Mouse (Mus musculus) cerebellum, postnatal 4 days (tissue): ENCODE data around the gene Poc1b.
A peak's percentile ranks its signal among the peaks of the same experiment; 100 is the strongest.

Source experiments
- DNase-seq, 2 experiments: peaks; one replicate each; pipeline ENCODE4 v3.0.0; 2022; ENCODE audit warnings: low spot score in 2 of 2, mixed read lengths in 1 of 2

Gene Poc1b

DNA sequence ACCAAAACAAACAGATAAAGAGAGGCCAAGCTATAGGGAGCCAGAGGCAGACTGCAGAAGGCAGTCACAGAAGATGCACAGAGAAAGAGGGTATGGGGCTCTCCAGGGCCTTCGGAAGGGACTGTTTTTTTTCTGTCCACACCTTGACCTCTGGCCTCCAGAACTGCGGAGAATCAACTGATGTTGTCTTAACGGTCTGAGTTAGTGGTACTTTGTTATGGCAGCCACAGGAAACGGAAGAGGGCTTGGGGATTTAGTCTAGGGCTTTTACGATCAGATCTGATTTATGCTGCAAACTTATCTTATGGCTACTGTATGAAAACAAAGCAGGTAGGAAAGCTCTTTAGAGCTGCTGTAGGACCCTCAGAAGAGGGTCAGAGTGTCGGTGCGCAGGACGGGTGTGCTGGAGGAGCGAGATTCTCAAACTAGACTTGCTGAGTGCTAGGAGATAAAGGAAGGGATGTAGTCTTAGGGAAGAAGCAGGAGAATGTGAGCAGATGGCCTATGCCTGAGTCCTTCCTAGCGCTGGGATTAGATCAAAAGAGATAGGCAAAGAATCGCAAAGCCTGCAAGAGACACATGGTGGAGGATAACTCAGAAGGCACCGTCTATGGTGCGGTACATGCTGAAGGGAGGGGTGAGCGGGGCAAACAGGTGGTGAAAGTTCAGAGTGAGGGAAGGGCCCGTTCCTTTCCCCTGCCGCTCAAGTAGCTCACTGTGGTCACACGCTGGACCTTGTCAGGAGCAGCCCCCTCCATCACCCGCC, 8.8 kb downstream of the Poc1b start:
- no peak for DNase-seq

DNA sequence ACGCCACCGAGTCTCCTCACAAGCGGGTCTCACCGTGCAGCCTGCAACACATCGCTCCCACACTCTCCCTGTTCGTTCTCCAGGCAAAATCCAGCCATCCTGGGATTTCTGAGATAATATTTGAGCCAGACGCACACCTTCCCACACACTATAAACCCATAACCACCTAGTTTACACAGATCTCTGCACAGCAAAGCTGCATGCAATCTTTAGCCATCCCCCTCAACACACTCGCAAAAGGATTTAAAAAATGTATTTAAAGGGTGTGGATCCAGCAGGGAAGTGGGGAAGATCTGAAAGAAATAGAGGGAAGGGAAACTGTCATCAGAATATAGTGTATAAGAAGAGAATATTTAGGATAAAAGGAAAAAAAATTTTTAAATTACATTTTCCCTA, 9.4 kb downstream of the Poc1b start:
- no peak for DNase-seq

DNA sequence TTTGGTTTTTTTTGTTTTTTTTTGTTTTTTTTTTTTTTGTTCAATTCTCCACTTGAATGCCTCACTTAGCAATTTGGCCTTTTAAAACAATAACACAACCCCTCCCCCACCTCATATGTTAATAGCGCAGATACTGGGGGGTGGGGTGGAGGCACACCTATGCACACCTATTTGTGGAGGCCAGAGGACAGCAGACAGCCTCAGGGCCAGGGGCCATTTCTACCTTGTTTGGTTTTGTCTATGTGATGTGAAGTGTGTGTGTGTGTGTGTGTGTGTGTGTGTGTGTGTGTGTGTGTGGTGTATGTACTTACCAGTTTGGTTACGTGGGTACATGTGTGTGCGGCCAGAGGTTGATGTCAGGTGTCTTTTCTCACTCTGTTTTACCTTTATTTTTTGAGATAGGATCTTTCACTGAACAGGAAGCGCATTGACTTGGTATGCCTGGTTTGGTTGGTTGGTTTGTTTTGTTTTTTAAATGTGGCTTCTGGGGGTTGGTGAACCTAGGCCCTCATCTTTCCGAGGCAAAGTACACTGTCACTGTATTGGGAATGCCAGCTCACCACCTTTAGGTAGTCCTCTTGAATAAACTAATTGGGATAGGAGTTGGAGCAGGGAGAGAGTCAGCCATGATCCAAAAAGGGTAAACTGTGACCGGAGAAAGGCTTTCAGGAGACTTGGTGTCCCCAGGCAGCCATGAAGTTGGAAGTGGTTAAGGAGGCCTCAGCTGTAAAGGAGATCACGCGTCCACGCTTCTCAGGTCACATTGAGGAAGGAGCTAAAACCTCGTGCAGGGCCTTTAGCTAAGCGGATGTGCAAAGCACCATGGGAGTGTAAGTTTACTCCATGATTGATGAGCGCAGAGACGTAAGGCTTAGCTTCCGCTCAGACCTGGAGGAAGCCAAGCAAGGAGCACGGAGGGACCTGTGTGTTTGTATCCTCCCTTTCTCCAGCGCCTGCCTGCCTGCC, 10.1 kb downstream of the Poc1b start:
- no peak for DNase-seq

DNA sequence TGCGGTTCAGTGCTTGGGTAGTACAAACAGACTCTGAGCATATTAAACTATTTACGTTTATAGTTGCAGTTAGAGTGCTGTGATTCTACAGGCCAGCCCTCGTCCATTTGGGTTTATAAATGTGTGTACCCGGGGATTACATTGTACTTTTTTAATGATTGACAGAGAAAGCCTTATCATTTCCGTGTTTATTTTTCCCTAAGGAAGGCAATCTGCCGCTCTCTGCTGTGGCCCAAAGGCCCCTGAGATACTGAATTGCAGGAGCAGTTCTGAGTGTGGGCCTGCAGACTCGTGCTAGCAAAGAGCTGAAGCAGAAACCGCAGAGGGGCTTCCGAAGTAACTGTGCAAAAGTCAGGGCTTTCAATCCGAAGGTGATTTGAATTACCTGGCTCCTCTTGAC, 11.0 kb downstream of the Poc1b start:
- no peak for DNase-seq

DNA sequence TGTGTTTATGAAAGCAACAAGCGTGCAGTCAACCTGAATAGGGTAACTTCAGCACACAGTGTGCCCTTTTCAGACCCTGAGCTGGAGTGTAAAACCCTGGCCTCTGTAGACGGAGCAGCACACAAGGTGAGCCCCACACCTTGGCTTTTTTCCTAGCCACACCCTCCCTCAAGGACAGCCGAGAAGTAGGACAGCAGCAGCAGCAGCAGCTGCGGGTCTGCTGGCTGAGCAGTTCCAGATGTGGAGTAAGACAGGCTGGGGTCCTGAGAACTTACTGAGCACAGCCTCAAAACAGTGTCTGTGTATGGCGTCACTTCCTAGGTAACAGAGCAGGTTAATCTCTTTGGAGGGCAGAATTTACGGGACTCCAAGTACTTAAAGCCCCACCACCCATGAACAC, 11.9 kb downstream of the Poc1b start:
- DNase-seq, result no peak

DNA sequence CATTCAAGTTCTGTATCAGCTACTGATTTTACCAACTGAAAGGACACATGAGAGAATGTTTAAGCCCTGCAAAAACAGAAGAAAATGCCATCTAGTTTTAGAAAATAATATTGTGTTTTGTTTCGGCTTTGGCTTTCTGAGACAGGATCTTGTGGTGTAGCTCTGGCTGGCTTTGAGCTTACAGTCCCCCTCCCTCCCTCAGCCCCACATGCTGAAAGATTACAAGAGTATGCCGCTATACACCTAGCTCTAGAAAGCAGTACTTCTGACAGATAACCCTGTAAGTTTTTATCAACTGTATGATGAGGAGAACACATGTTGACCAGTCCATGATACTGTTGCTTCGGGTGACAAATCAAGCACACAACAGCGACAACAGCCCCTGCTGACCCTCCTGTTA, 12.6 kb downstream of the Poc1b start:
- DNase-seq, result no peak

DNA sequence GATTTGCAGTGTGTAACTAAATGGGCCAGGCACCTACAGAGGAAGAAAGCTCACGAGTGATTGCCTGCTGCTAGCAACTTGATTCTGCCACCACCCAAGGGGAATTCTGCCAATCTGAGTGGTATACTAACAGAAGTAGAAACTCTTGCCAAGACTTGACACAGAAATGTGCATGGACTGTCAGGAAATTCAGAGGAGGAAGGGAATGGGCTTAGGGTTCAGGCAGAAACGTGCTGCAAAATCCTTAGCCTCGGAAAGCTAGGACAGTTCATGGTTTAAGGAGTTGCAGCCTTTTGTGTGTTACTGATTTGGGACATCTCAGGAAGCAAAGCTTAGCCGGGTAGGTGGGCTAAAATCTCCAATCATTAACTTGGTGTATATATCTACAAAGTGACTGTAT, 19.4 kb downstream of the Poc1b start, which contains the start of gene Phxr2:
Gene Phxr2 (minus strand): TSS at position 101 of the 400 bp plus-strand sequence.
- DNase-seq, result no peak

DNA sequence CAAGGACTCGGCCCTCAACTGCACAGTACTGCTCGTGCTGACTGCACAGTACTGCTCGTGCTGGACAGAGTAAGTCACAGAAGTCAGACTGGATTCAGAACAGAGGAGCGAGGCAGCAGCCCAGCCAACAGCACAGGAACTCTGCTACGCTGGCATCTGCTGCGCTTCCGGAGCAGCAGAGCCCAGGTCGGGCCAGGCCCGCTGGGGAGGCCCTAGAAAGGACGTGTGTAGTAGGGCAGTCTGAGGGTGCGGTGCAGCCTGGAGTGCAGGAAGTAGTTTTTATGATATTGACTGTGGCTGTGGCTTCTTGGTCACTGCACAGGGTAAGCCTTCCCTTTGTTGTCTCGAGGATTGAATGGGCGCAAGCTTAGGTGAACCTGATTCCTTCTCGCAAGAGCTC, 20.1 kb downstream of the Poc1b start:
- DNase-seq, result no peak

DNA sequence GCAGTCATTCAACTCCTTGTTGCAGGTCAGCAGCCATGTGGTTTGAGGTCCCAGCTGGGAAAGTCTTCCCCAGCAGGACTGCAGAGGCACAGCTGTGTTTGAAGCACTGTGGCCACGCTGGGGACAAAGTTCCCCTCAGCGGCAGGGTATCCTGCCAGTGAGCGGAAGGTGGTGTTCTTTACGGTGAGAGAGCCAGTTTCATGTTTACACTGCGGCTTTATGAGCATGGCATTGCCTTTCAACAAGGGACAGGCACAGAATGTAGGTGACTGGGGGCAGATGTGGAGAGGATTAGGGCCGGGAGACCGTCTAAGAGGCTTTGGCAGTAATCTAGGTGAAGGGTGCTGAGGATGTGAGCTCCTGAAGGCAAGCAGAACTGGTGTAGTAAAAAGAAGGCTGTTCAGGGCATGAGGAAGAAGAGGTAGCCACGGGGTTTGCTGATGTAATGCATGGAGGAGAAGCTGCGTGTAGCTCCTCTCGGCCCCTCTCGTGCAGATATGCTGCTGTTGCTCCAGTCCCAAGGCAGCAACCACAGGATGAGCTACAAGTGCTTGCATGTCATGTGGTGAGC, 20.9 kb downstream of the Poc1b start:
- no peak for DNase-seq

DNA sequence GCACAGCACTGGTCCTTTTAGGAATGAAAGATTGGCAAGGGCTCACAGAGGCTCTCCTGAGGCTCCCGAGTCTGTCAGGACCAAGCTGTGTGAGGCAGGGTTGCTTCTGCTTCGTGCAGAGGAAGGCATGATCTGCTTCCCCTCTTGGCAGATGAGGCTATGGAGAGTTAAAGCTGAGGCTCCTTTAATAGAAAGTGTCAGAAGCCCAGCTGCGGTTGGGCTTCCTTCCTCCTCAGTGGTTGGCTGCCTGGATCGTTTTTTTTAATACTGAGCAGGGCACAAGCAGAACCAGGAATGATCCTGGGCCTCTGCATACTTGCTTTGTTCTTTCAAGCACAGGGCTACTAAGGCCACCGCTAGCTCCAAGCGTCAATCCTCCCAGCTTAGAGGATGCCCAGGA, 23.8 kb downstream of the Poc1b start:
- DNase-seq, result no peak

DNA sequence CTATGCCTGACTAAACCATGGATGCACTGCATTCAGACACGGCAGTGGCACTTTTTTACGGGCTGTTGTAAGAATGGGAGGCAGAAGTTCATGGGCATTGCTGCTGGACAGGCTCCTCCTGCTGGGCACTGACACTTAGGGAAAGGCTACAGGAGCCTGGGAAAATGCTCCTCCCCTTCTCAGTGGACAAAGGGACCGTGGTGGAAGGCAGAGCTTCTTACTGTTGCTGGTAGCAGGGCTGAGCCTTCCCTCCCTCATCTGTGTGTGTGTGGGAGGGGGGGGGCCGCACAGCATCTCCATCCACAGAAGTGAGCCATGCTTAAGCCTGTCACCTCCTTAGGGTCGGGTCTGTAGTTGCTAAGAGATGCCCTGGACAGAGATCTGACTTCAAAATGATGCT, 24.5 kb downstream of the Poc1b start:
- DNase-seq, result no peak

DNA sequence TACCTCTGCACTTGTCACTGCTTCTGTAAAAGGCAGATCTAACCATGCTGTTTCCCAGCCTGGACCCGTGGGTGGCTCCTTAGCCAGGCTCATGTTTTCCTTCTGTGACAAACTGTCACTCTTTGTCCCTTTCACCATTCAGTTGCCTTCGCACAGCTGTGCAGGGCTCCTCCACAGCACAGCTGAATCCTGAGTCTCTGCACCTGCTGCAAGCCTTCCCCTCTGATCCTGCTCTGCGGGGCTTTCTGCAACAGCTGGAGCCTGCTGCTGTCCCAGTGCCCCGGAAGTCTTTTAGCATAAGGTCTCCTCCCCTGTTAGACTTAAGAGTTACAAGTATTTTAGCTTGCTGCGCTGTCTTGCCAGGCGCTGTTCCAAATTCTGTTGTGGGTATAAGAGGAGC, 25.4 kb downstream of the Poc1b start:
- no peak for DNase-seq

DNA sequence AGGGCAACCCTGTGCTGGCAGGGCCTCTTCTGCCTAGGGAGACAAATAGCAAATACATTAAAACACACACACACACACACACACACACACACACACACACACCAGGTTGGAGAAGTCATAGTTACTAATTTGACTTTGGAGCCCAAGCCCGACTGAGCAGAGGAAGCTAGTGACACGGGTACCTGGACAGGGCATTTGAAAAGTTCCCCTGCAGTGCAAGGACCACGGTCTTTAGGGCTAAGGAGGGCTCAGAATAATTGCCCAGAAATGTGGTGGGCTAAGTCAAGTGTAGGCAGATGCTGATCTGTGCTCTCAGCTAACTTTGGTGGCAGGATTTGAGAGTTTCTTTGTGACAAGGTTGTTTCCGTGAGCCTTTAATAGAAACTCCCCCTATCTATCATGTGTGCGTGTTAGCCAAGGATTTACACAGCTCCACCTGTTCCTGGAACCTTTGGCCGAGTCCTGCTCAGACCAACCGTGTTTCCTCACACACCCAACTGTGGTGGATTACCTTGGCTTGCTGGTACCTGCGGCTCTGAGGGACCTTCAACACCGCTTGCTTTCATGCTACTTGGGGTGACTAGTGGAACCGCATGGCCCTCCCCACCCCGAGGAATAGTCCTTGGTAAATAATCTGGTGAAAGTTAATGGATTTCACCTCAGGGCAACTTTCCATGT, 25.9 kb downstream of the Poc1b start:
- DNase-seq, result no peak

DNA sequence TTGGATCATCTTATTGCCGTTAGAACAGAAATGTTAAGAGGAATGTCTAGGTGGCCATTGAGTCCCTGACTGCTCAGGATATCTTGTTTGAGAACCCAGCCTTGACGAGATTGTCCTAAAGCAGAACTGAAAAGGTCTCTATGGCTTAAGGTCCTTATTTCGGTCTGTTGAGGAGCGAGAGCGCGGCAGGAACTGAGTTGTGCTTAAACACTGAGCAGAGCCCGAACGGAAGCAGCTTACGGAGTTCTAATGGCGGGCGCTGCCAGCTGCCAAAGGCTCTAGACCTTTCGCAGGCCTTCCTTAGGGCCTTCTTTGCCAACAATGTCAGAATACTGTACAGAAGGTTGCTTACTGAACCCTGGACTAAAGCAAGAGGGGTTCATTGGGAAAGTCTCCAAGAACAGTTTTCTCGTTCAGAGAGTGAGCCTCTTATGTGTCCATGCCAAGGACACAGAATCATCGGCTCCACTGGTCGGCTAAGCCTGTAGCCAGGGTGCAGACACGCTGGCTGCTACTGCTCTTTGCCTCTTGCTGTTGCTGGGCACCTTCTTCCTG, 26.6 kb downstream of the Poc1b start:
- no peak for DNase-seq

DNA sequence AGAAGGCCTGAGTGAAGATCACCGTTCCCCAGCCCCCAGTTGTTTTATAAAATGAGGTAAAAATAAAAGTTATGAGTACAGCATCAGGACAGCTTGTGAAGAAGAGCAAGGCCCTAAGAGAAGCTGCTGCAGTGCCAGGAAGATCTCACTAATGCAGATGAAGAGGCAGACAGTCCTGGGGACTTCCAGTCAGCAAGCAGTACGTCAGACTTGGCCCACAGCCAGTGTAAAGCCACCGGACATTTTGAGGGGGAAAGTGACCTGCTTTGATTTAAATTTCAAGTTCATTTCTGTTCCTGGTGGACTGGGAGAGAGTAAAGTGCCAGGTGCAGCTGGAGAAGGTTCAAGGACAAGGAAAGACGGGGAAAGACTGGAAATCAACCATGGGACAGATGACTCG, 29.5 kb downstream of the Poc1b start:
- DNase-seq, result peak in 1 of 2 experiments; percentile 36

DNA sequence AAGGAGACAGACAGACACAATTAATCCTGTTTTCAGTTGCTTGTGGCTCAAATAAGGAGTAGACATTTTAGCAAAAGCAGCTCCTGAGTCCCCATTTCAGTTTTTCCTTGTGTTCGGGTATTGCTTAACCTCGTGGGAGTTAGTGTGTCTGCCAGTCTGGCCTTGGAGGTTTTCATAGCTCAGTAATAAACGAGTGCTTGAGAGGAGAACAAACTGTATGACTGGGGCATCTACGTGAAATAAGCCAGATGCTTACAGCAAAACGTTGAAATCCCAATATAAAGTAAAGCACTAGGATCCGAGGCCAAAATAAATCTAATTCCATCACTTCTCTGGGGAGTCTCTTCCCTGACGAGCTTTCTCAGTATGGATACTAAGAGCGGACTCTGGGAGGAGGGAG, 38.8 kb downstream of the Poc1b start:
- DNase-seq, result no peak

DNA sequence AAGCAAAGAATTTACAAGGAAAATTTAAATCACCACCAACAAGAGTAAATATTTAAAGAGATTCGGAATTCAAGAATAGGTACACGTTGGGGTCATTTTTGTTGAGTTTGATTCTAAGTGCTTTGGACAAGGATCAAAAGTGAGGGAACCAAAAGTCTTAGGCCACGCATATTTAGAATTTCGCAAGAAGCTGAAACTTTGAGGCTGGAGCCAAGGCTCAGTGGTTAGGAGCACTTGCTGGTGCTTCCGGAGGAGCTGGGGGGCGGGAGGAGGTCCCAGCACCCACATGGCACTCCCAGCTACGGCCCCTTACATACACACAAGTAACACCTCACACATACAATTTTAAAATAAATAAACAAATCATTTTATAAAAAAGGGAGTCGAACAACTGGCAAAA, 39.8 kb downstream of the Poc1b start:
- no peak for DNase-seq

DNA sequence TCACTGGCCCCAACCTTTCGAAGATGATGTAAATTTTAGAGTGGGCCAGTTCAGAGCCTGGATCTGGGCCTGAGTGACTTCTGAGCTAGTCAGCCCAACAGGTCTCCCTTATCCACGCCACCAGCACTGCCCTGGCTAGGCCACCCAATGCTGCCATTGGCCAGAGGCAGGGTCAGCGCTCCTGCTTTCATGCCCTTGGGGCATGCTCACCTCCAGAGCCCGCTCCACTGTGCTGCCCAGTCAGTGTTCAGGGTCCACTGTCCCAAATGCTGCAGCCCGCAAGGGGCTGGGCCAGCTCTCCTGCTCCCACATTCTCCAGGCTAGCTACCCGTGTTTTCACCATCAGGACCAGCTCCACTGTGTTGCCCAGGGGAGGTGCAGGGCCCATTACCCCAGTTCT, 43.2 kb downstream of the Poc1b start:
- DNase-seq, result no peak

DNA sequence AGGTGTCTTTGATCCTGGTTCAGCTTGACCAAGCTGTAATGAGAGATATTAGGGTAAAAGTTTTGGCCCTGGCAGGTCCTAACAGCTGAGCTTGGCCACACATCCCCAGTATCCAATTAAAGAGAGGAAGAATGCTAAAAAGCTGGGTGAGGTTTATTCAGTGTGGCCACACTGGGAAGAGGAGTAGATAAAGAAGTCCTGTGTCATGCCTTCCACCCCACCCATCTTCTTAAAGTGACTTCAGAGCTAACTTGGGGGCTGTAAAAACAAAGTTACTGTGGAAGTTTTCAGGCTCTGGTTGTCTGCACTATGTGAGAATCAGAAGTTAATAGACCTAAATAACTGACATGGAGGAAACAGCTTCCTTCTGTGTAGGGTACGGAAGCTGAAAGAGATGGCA, 44.7 kb downstream of the Poc1b start:
- DNase-seq, result no peak

DNA sequence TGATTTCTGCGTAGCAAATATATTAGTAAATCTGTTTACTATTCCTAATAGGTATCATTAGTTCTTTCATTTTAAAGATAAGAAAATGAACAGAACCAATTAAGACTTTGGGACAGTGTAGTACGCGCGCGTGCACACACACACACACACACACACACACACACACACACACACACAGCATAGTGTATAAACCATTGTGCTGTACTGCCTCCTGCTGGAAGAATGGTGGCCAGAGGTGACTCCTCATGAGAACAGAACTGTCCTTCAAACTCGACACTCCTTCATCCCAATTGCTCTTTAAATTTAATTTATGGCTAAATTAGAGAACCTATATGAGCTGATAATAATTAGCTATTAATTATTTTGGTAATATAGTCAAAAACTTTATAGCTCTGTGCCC, 45.2 kb downstream of the Poc1b start:
- no peak for DNase-seq

DNA sequence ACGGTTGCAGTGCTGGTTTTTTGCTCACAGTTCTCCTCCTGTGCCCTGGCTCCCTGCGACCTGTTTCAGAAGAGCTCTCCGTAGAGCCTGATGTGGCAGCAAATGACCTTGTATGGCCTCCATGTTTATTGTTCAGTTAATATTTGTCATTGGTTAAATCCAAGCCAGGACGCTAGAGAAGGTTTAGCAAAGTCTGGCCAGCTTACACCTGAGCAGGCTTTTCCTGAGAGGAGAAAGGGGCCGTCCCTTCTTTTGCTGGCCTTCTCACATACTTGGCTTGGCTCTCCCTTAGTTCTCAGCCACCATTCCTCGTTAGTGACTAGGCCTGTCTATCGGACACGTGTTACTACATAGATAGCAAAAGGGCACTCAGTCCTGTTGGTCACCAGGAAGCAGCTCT, 47.8 kb downstream of the Poc1b start:
- no peak for DNase-seq

DNA sequence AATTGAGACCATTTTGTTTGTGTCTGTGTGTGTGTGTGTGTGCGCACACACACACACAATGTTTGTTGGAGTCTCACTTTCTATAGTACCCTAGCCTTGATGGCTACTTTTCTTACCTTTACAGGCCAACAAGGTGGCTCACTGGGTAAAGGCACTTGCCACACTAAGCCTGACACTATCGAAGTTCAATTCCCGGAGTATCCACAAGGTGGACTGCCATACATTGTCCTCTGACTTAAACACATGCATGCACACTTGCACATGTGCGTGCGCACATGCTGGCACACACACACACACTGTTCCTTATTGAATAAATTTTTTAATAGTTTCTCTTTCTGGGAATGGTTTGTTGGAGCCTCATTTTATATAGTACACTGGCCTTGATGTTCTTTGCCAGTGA, 50.0 kb downstream of the Poc1b start:
- DNase-seq, result no peak
